Mouse (Mus musculus): ENCODE measurements around the gene Cd2bp2. TPM values are rescaled to one million over a fixed set of nuclear protein-coding genes. Genes with fewer than 3 reads are reported as not detected.

Gene Cd2bp2
- polyA plus RNA-seq, 1 experiment from 2014 or later = 53.9 TPM

DNA sequence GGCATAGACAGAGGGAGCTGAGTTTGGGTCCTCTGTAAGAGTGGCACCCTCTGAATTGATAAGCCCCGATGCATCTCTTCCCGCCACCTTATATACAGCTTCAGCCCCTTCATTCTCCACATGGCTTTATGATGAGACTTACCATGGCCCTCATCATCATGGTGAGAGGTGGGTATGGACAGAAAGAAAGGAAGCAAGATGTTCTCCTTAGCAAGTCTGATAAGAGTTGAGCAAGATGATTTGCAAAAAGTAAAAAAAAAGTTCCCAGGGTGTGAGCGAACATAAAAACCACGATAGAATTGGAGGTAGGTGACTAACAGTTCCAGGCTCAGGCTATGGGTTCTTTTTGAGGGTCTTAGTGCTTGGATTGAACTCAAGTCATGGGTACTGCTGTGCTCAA, 22.8 kb upstream of the Cd2bp2 start:
- H3K4me1 ChIP-seq (replicated peaks; ENCODE audit: control insufficient read depth, insufficient read depth, low read length) = peaks cover 3% of the 10 kb centered on the region; the same call in 1 of the 2 replicates
- no peak overlapping the region for H3K4me3 ChIP-seq (ENCODE audit: low read length)
- H3K27me3 ChIP-seq (ENCODE audit: control insufficient read depth, insufficient read depth, low read depth, low read length) = no peaks in the 10 kb centered on the region
- H3K9ac ChIP-seq (ENCODE audit: low read length) = no peak overlapping the region
- no peak overlapping the region for H3K27ac ChIP-seq (ENCODE audit: low read length)
- H3K4me2 ChIP-seq (ENCODE audit: low read depth, low read length) = no peak overlapping the region
- WGBS = 86% methylated on average over 4 of the region's 4 CpGs
- H3K36me3 ChIP-seq (ENCODE audit: control insufficient read depth, insufficient read depth, low read length) = no peaks in the 10 kb centered on the region
- H3K9me3 ChIP-seq (ENCODE audit: control insufficient read depth, low read length) = 0 out of 2 replicates have a peak, but pooled peaks cover 3% of the 10 kb centered on the region
- ATAC-seq (ENCODE audit: low read depth) = no peak

DNA sequence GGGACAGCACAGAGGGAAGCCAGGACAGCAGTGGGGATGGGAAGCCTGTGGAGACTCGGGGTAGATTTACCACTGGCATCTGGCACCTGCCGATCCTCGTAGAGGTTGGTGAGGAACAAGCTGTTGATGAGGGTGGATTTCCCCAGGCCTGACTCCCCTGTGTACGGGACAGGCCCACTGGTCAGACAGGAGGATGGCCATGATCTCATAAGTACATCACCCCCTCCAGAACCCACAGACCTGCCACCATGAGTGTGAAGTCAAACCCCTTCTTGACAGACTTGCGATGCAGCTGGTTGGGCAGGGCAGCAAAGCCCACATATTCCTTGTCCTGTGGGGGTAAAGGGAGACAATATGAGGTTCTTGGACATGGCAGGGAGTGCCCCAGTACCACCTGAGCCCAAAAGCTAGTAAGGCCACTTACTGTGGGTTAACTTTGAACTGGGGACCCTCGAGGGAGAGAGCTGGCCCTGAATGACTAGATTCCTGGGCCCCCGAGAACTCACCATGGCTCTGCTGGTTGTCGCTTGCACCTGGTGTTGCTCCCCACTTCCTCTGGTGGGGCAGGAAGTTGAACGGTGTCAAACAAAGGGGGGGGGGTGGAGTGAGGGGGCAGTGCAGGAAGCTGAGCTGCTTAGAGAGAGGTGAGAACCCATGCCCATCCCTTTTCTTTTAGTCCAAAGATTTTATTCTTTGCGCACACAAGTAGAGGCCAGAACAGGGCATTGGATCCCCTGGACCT, 22.2 kb upstream of the Cd2bp2 start:
- no peak overlapping the region for H3K9ac ChIP-seq (ENCODE audit: low read length)
- WGBS = 56% methylated on average over 10 of the region's 10 CpGs
- H3K27ac ChIP-seq (ENCODE audit: low read length) = no peak overlapping the region

DNA sequence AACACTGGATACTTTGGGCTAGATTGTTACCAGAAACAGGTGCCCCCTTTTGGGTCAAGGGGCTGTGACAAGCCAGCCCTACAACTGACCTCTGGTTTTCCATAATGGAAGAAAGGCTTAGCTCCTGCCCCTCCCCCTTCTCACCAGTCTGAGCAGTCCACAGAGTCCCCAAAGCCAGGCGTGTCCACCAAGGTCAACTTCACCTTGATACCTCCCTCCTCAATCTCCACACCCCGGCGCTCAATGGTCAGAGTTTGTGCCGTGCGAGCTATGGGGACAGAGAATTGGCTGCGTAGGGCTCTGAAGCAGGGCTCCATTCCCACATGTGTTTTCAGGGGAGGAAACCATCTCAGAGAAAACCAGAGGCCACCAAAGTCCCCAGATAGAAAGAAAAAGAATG, 21.6 kb upstream of the Cd2bp2 start:
- Histone ChIP-seq H3K27me3 (ENCODE audit: control insufficient read depth, insufficient read depth, low read depth, low read length) (no peaks in the 10 kb centered on the region), H3K27ac (ENCODE audit: low read length) (no peak overlapping the region), H3K4me3 (ENCODE audit: low read length) (no peak overlapping the region), H3K4me1 (replicated peaks; ENCODE audit: control insufficient read depth, insufficient read depth, low read length) (peaks cover 3% of the 10 kb centered on the region; the same call in 1 of the 2 replicates), H3K9me3 (ENCODE audit: control insufficient read depth, low read length) (0 out of 2 replicates have a peak, but pooled peaks cover 3% of the 10 kb centered on the region), H3K36me3 (ENCODE audit: control insufficient read depth, insufficient read depth, low read length) (no peaks in the 10 kb centered on the region), H3K4me2 (ENCODE audit: low read depth, low read length) (no peak overlapping the region), H3K9ac (ENCODE audit: low read length) (no peak overlapping the region)
- no peak for ATAC-seq (ENCODE audit: low read depth)
- 82% methylated on average over 6 of the region's 6 CpGs for WGBS

More for the DNA sequence above, 22.2 kb upstream of the Cd2bp2 start:
- 0 out of 2 replicates have a peak, but pooled peaks cover 3% of the 10 kb centered on the region for H3K9me3 ChIP-seq (ENCODE audit: control insufficient read depth, low read length)
- no peak for ATAC-seq (ENCODE audit: low read depth)
- no peak overlapping the region for H3K4me3 ChIP-seq (ENCODE audit: low read length)
- H3K36me3 ChIP-seq (ENCODE audit: control insufficient read depth, insufficient read depth, low read length) = no peaks in the 10 kb centered on the region
- no peak overlapping the region for H3K4me2 ChIP-seq (ENCODE audit: low read depth, low read length)
- peaks cover 3% of the 10 kb centered on the region; the same call in 1 of the 2 replicates for H3K4me1 ChIP-seq (replicated peaks; ENCODE audit: control insufficient read depth, insufficient read depth, low read length)
- no peaks in the 10 kb centered on the region for H3K27me3 ChIP-seq (ENCODE audit: control insufficient read depth, insufficient read depth, low read depth, low read length)

DNA sequence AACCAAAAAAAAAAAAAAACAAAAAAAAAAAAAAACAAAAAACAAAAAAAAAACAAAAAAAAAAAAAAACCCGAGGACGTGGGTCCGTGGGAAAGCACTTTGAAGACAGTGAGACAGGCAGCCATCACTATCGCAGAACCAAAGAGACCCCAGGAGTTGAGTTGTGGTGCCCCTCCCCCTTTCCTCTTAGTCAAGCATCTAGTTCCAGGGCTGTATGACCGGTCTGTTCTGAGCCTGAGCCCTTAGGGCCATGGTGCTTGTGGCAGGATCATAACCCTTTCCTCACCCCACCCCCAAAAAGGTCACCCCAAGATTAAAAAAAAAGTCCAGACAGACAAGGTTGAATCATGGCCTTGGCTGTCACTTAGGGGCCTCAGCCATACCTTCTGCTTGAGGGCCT, 20.5 kb upstream of the Cd2bp2 start:
- H3K4me3 ChIP-seq (ENCODE audit: low read length) = no peak overlapping the region
- no peak overlapping the region for H3K27ac ChIP-seq (ENCODE audit: low read length)
- no peak overlapping the region for H3K4me2 ChIP-seq (ENCODE audit: low read depth, low read length)
- H3K36me3 ChIP-seq (ENCODE audit: control insufficient read depth, insufficient read depth, low read length) = no peaks in the 10 kb centered on the region
- no peak overlapping the region for H3K9ac ChIP-seq (ENCODE audit: low read length)
- no peaks in the 10 kb centered on the region for H3K27me3 ChIP-seq (ENCODE audit: control insufficient read depth, insufficient read depth, low read depth, low read length)
- H3K9me3 ChIP-seq (ENCODE audit: control insufficient read depth, low read length) = no peaks in the 10 kb centered on the region
- peaks cover 3% of the 10 kb centered on the region; the same call in 1 of the 2 replicates for H3K4me1 ChIP-seq (replicated peaks; ENCODE audit: control insufficient read depth, insufficient read depth, low read length)
- WGBS = 81% methylated on average over 5 of the region's 5 CpGs
- no peak for ATAC-seq (ENCODE audit: low read depth)

DNA sequence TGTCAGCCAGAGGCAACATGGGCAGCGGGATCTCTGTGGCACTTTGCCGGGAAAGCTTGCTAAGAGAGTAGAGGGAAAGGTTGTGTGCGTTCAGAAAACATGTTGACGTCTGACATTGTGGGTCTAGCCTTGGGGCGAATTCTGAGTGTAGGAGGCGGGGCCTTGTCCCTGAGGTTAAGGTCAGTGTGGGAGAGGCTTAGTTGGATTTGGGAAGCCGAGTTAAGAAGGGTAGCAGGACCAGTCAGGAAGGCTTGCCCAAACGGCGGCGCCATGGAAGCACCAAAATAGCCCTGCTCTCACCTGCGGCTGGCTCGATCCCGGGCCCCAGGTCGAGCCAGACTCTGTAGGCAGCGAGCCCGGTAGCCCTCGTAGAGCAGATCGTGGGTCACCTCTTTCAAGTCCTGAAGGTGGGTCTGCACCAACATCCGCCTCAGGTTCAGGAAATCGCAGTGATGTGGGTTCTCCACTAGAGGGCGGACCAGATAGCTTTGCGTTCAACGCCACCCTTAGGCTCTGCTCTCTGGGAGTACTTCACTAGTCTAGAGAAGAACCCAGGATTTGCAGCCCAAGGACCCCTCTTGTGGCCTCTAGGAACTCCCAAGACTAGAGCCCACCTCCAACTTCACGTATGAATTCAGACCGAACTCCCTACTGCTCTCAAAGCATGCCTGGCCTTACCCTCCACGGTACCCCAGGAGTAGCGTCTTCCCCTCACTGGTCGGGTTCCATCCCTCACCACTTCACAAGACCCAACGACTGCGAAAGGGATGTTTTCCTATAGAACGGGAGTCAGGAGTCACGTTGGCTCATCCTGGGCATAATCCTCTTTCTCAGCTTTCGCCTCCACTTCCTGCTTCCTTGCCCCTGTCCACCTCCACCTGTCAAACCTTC, 19.4 kb upstream of the Cd2bp2 start:
- peak; percentile 53; the same call in 1 of the 2 replicates for ATAC-seq (ENCODE audit: low read depth)
- no peaks in the 10 kb centered on the region for H3K9me3 ChIP-seq (ENCODE audit: control insufficient read depth, low read length)
- no peaks in the 10 kb centered on the region for H3K36me3 ChIP-seq (ENCODE audit: control insufficient read depth, insufficient read depth, low read length)
- peak overlapping the region; percentile 70 for H3K4me2 ChIP-seq (ENCODE audit: low read depth, low read length)
- H3K27ac ChIP-seq (ENCODE audit: low read length) = no peak overlapping the region
- 26% methylated on average over 33 of the region's 33 CpGs for whole genome bisulfite sequencing
- peak overlapping the region; percentile 72 for H3K9ac ChIP-seq (ENCODE audit: low read length)
- peaks cover 3% of the 10 kb centered on the region; the same call in 1 of the 2 replicates for H3K4me1 ChIP-seq (replicated peaks; ENCODE audit: control insufficient read depth, insufficient read depth, low read length)
- H3K27me3 ChIP-seq (ENCODE audit: control insufficient read depth, insufficient read depth, low read depth, low read length) = no peaks in the 10 kb centered on the region
- peak overlapping the region; percentile 40 for H3K4me3 ChIP-seq (ENCODE audit: low read length)

DNA sequence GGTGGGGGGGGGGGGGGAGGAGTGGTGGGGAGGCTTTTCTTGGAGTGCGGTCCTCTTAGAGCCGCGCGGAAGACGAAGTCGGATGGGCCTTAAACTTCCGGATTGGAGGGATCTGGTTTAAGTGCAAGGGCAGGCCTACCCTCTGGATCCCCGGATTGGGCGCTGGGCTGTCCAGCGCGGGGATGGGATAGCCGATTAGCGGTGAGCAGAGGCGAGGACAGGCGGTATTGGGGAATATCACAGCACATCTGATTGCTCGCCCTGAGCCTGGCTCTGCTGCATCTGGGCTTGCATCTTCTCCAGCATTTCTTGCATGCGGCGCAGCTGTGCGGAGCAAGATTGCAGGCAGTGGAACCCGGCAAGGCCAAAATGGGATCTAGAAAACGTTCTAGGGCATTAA, 18.7 kb upstream of the Cd2bp2 start:
- Histone ChIP-seq H3K27me3 (ENCODE audit: control insufficient read depth, insufficient read depth, low read depth, low read length) (no peaks in the 10 kb centered on the region), H3K27ac (ENCODE audit: low read length) (no peak overlapping the region), H3K36me3 (ENCODE audit: control insufficient read depth, insufficient read depth, low read length) (no peaks in the 10 kb centered on the region), H3K4me1 (replicated peaks; ENCODE audit: control insufficient read depth, insufficient read depth, low read length) (peaks cover 5% of the 10 kb centered on the region), H3K4me2 (ENCODE audit: low read depth, low read length) (peak overlapping the region; percentile 70), H3K4me3 (ENCODE audit: low read length) (peak overlapping the region; percentile 40), H3K9ac (ENCODE audit: low read length) (peak overlapping the region; percentile 72), H3K9me3 (ENCODE audit: control insufficient read depth, low read length) (no peaks in the 10 kb centered on the region)
- no peak for ATAC-seq (ENCODE audit: low read depth)
- whole genome bisulfite sequencing = 47% methylated on average over 21 of the region's 21 CpGs

DNA sequence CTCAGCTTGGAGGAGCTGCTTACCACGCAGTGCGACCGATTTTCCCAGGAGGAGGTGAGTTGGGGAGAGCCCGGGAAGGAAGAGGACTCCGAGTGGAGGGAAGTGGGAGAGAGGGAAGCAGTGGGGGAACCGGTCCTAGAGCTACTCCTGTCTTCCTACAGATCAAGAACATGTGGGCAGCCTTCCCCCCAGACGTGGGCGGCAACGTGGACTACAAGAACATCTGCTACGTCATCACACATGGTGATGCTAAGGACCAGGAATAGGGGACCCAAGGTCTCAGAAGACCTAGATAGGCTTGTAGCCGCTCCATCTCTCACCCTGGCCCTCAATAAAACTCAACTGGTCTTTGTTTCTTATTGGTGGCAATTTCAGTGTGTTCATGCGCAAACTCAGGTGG, 18.1 kb upstream of the Cd2bp2 start:
- 54% methylated on average over 12 of the region's 12 CpGs for WGBS
- no peak overlapping the region for H3K27ac ChIP-seq (ENCODE audit: low read length)
- ATAC-seq (ENCODE audit: low read depth) = no peak
- peaks cover 7% of the 10 kb centered on the region for H3K4me1 ChIP-seq (replicated peaks; ENCODE audit: control insufficient read depth, insufficient read depth, low read length)
- H3K4me3 ChIP-seq (ENCODE audit: low read length) = no peak overlapping the region
- H3K9ac ChIP-seq (ENCODE audit: low read length) = no peak overlapping the region
- H3K9me3 ChIP-seq (ENCODE audit: control insufficient read depth, low read length) = no peaks in the 10 kb centered on the region
- no peaks in the 10 kb centered on the region for H3K27me3 ChIP-seq (ENCODE audit: control insufficient read depth, insufficient read depth, low read depth, low read length)
- no peak overlapping the region for H3K4me2 ChIP-seq (ENCODE audit: low read depth, low read length)
- no peaks in the 10 kb centered on the region for H3K36me3 ChIP-seq (ENCODE audit: control insufficient read depth, insufficient read depth, low read length)

DNA sequence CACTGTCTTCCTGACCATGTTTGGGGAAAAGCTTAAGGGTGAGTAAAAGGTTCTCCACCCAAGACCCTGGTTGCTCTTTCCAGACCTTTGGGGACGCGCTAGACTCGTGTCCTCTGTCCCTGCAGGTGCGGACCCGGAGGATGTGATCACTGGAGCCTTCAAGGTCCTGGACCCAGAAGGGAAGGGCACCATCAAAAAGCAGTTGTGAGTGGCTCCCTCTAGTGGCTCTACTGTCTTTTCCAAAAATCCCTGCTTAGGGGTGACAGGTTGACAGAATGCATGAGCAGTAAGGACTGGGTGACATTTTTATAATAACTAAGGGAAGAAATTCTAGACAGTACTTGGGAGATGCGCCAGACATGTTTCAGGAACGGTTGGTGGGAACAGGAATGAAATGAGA, 17.6 kb upstream of the Cd2bp2 start:
- Histone ChIP-seq H3K36me3 (ENCODE audit: control insufficient read depth, insufficient read depth, low read length) (no peaks in the 10 kb centered on the region), H3K4me3 (ENCODE audit: low read length) (no peak overlapping the region), H3K9ac (ENCODE audit: low read length) (no peak overlapping the region), H3K27ac (ENCODE audit: low read length) (no peak overlapping the region), H3K4me1 (replicated peaks; ENCODE audit: control insufficient read depth, insufficient read depth, low read length) (peaks cover 7% of the 10 kb centered on the region), H3K4me2 (ENCODE audit: low read depth, low read length) (no peak overlapping the region), H3K27me3 (ENCODE audit: control insufficient read depth, insufficient read depth, low read depth, low read length) (no peaks in the 10 kb centered on the region), H3K9me3 (ENCODE audit: control insufficient read depth, low read length) (no peaks in the 10 kb centered on the region)
- ATAC-seq (ENCODE audit: low read depth) = no peak
- WGBS = 41% methylated on average over 7 of the region's 7 CpGs

Data from lung, embryonic 16.5 days (tissue).